Mouse (Mus musculus): ENCODE measurements around the gene Ghdc. TPM values are rescaled to one million over a fixed set of nuclear protein-coding genes. Genes with fewer than 3 reads are reported as not detected.

The Ghdc gene
- polyA plus RNA-seq, 1 experiment = 9.3 TPM

- no peak for DNase-seq (ENCODE audit: extremely low spot score in 1 of 2, low spot score in 1 of 2)
Measured at GRCm38 (mm10) chr11:100784286-100784685, 13.5 kb upstream of the Ghdc start.

GRCm38 (mm10) chr11:100782568-100782967 is 11.8 kb upstream of the Ghdc start:
- no peak for DNase-seq (ENCODE audit: extremely low spot score in 1 of 2, low spot score in 1 of 2)

GRCm38 (mm10) chr11:100781763-100782475 is 11.2 kb upstream of the Ghdc start:
- DNase-seq (ENCODE audit: extremely low spot score in 1 of 2, low spot score in 1 of 2) = no peak

GRCm38 (mm10) chr11:100780247-100780646 is 9.5 kb upstream of the Ghdc start:
- no peak for DNase-seq (ENCODE audit: extremely low spot score in 1 of 2, low spot score in 1 of 2)

GRCm38 (mm10) chr11:100778069-100778468 is 7.3 kb upstream of the Ghdc start:
- DNase-seq (ENCODE audit: extremely low spot score in 1 of 2, low spot score in 1 of 2) = no peak

- no peak for DNase-seq (ENCODE audit: extremely low spot score in 1 of 2, low spot score in 1 of 2)
Measured at GRCm38 (mm10) chr11:100775921-100776320, 5.2 kb upstream of the Ghdc start.

- no peak for DNase-seq (ENCODE audit: extremely low spot score in 1 of 2, low spot score in 1 of 2)
Measured at GRCm38 (mm10) chr11:100774261-100774660, 3.5 kb upstream of the Ghdc start.

- DNase-seq (ENCODE audit: extremely low spot score in 1 of 2, low spot score in 1 of 2) = no peak
Measured at GRCm38 (mm10) chr11:100769980-100770379, 777 bp downstream of the Ghdc start.

GRCm38 (mm10) chr11:100767871-100768270 is 2.9 kb downstream of the Ghdc start:
- no peak for DNase-seq (ENCODE audit: extremely low spot score in 1 of 2, low spot score in 1 of 2)

GRCm38 (mm10) chr11:100766726-100767125 is 4.0 kb downstream of the Ghdc start:
- no peak for DNase-seq (ENCODE audit: extremely low spot score in 1 of 2, low spot score in 1 of 2)

- no peak for DNase-seq (ENCODE audit: extremely low spot score in 1 of 2, low spot score in 1 of 2)
Measured at GRCm38 (mm10) chr11:100762831-100763230, 7.9 kb downstream of the Ghdc start, which contains the start of gene Hcrt. Gene Hcrt (minus strand): TSS chr11:100762931.

- peak; percentile 72 to 94 for DNase-seq (ENCODE audit: extremely low spot score in 1 of 2, low spot score in 1 of 2)
Measured at GRCm38 (mm10) chr11:100761547-100762045, 9.2 kb downstream of the Ghdc start.

- peak; percentile 89 to 96 for DNase-seq (ENCODE audit: extremely low spot score in 1 of 2, low spot score in 1 of 2)
Measured at GRCm38 (mm10) chr11:100759611-100760233, 11.0 kb downstream of the Ghdc start, which contains the start of gene Kcnh4. Gene Kcnh4 (minus strand): TSS chr11:100759942.

GRCm38 (mm10) chr11:100758707-100759610 is 11.8 kb downstream of the Ghdc start:
- DNase-seq (ENCODE audit: extremely low spot score in 1 of 2, low spot score in 1 of 2) = no peak

- no peak for DNase-seq (ENCODE audit: extremely low spot score in 1 of 2, low spot score in 1 of 2)
Measured at GRCm38 (mm10) chr11:100757566-100757965, 13.2 kb downstream of the Ghdc start.

GRCm38 (mm10) chr11:100756476-100756875 is 14.3 kb downstream of the Ghdc start:
- DNase-seq (ENCODE audit: extremely low spot score in 1 of 2, low spot score in 1 of 2) = no peak

- DNase-seq (ENCODE audit: extremely low spot score in 1 of 2, low spot score in 1 of 2) = peak in 1 of 2 experiments; percentile 68
Measured at GRCm38 (mm10) chr11:100754693-100755057, 16.1 kb downstream of the Ghdc start.

GRCm38 (mm10) chr11:100754021-100754692 is 16.6 kb downstream of the Ghdc start:
- peak; percentile 58 to 77 for DNase-seq (ENCODE audit: extremely low spot score in 1 of 2, low spot score in 1 of 2)

- DNase-seq (ENCODE audit: extremely low spot score in 1 of 2, low spot score in 1 of 2) = no peak
Measured at GRCm38 (mm10) chr11:100752294-100752693, 18.5 kb downstream of the Ghdc start.

- DNase-seq (ENCODE audit: extremely low spot score in 1 of 2, low spot score in 1 of 2) = no peak
Measured at GRCm38 (mm10) chr11:100750127-100750526, 20.6 kb downstream of the Ghdc start.

All from frontal cortex, adult 2 months (tissue).